Mouse (Mus musculus): ENCODE data around the gene Eml1. TPM values are rescaled to one million over a fixed set of nuclear protein-coding genes. Genes with fewer than 3 reads are reported as not detected.

The Eml1 gene
- polyA plus RNA-seq, 1 experiment, result 4.7 TPM

DNA sequence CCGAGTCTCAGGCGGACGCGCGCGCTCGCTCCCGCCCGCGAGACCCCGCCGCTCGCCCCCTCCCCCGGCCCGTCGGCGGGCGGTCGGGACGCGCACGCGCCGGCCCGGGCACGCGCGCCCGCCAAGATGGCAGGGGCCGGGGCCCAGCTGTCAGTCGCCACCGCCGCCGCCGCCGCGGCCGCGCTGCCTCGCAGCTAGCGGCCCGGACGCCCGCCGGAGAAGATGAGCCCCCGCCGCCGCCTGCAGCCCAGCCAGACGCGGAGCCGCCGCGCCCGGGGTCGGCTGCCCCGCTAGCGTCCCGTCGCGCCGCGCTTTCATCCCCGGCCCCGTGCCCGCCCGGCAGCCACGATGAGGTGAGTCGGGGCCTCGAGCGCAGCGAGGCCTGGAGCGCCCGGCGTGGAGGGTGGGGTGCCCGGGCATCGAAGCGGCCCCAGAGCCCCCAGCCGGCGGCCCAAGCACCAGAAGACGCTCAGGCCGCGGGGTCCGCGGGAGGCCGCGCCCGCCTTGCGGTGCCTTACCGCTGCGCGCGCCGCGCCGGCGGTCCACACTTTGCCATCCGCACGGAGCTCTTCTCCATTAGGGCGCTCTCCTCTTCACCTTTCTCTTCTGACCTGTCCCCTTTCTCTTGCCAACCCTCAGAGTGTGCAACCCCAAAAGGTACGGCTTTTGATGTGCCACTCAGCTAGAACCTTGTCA, 184.3 kb downstream of the Eml1 start:
- H3K4me3 ChIP-seq (replicated peaks; ENCODE audit: control insufficient read depth, low read depth, low read length), result no peak overlapping the region

DNA sequence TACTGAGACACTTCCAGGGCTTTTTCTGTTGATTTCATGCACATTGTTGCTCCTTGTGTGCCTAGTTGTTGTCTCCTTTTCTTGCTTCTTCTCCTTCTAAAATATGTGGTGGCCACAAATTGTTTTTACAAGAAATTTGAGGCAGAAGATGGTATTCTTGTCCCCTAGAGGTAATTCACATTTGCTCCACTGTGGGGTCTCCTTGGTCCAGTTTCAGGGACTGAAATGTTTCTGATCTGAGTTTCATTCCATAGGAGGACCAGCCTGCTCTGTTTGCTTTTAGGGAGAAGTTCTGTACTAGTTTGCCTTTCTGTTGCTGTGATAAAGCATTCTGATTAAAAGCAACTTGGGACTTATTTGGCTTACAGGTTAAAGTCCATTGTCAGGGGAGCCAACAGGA, 187.4 kb downstream of the Eml1 start:
- TF ChIP-seq CTCF (IDR thresholded peaks at IDR 0.05; ENCODE audit: control insufficient read depth, insufficient read depth, low read length), result no peak
- TF ChIP-seq POLR2A (IDR thresholded peaks at IDR 0.05; ENCODE audit: borderline replicate concordance, control insufficient read depth, low read depth, low read length), result no peak

More for the DNA sequence above, 184.3 kb downstream of the Eml1 start:
- TF ChIP-seq POLR2A (IDR thresholded peaks at IDR 0.05; ENCODE audit: borderline replicate concordance, control insufficient read depth, low read depth, low read length), result no peak
- no peak for TF ChIP-seq CTCF (IDR thresholded peaks at IDR 0.05; ENCODE audit: control insufficient read depth, insufficient read depth, low read length)
- 1% methylated on average over 81 of the region's 100 CpGs for WGBS
- Histone ChIP-seq H3K4me1 (ENCODE audit: control insufficient read depth, insufficient read depth, low read length) (no peaks in the 10 kb centered on the region), H3K27ac (ENCODE audit: control insufficient read depth, insufficient read depth, low read depth, low read length, poor library complexity) (no peak overlapping the region)

DNA sequence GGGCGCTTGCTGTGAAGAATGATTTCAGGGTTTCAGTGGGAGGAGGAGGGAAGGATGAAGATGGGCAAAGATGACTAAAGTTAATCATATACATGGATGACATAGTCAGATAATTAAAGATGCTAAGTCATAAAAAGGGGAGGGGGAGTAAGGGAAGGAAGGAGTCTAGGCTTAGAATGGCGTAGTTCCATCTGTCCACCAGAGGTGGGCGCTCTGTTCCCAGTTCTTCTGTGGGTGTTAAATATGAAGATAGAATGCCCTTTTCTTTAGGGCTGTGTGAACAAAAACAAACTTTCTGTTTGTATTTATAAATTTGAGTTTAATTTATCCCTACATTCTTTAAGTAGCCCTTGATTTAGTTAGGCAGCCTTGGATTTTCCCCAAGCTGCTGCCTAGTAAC, 192.5 kb downstream of the Eml1 start:
- WGBS, result 68% methylated on average over 3 of the region's 3 CpGs
- TF ChIP-seq CTCF (IDR thresholded peaks at IDR 0.05; ENCODE audit: control insufficient read depth, insufficient read depth, low read length) (0 out of 2 replicates have a peak, but pooled peaks have one; percentile 16), POLR2A (IDR thresholded peaks at IDR 0.05; ENCODE audit: borderline replicate concordance, control insufficient read depth, low read depth, low read length) (no peak)
- H3K27ac ChIP-seq (ENCODE audit: control insufficient read depth, insufficient read depth, low read depth, low read length, poor library complexity), result no peak overlapping the region
- H3K4me1 ChIP-seq (ENCODE audit: control insufficient read depth, insufficient read depth, low read length), result no peaks in the 10 kb centered on the region
- H3K4me3 ChIP-seq (replicated peaks; ENCODE audit: control insufficient read depth, low read depth, low read length), result no peak overlapping the region

More for the DNA sequence above, 187.4 kb downstream of the Eml1 start:
- no peak overlapping the region for H3K27ac ChIP-seq (ENCODE audit: control insufficient read depth, insufficient read depth, low read depth, low read length, poor library complexity)
- H3K4me3 ChIP-seq (replicated peaks; ENCODE audit: control insufficient read depth, low read depth, low read length), result no peak overlapping the region
- no peaks in the 10 kb centered on the region for H3K4me1 ChIP-seq (ENCODE audit: control insufficient read depth, insufficient read depth, low read length)

DNA sequence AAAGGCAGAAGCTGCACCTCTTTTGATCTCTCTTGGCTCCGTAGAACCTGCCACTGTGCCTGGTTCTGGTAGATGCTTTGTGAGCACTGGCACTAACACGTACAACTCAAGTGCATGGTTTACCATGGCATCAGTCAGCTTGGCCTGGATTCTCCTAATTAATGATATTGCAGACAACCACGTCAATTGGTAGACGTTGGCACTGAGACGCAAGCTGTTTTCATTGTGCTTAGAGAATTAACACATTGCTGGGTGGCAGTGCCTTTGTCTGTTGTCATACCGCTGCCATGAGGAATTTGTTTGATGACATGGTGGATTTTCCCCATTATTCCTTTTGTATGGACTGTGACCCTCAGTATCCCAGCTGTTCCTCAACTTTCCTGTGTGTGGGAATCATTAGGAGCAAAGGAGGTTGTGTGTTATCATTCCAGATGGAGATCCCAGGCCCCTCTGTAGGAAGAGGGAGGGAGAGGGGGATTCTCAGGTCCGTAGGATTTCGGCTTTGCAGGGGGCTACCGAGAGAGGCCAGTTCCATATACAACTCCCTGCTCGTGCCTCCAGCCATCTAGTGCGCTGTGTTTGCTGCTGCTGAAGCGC, 194.3 kb downstream of the Eml1 start:
- WGBS, result 90% methylated on average over 12 of the region's 12 CpGs
- TF ChIP-seq POLR2A (IDR thresholded peaks at IDR 0.05; ENCODE audit: borderline replicate concordance, control insufficient read depth, low read depth, low read length), result no peak
- TF ChIP-seq CTCF (IDR thresholded peaks at IDR 0.05; ENCODE audit: control insufficient read depth, insufficient read depth, low read length), result no peak
- H3K4me1 ChIP-seq (ENCODE audit: control insufficient read depth, insufficient read depth, low read length), result no peaks in the 10 kb centered on the region
- H3K4me3 ChIP-seq (replicated peaks; ENCODE audit: control insufficient read depth, low read depth, low read length), result no peak overlapping the region
- no peak overlapping the region for H3K27ac ChIP-seq (ENCODE audit: control insufficient read depth, insufficient read depth, low read depth, low read length, poor library complexity)

DNA sequence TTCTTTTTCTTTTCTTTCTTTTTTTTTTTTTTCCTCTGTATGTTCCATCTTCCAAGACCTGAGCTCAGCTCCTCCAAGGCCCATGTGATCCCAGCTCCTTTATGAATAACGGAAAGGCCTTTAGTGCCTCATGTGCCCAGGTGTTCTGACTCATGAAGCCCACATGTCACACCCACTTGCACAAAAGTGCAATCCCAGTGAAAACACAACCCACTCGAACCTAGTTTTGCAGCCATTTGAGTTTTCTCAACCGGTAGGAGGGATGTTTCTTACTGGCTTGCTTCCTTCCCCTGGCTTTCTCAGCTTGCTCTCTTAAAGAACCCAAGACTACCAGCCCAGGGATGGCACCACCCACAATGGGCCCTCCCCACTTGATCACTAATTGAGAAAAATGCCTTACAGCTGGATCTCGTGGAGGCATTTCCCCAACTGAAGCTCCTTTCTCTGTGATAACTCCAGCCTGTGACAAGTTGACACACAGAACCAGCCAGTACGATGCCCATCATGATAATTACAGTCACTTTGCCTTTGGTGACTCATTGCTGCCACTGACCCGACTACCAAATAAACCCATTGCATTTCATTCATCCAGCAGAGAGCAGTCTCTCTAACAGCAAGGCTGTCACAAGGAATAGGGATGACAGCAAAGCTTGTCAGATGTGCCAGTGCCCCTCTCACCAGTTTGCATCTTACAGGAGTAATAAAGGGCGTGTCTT, 208.6 kb downstream of the Eml1 start:
- TF ChIP-seq POLR2A (IDR thresholded peaks at IDR 0.05; ENCODE audit: borderline replicate concordance, control insufficient read depth, low read depth, low read length) (no peak), CTCF (IDR thresholded peaks at IDR 0.05; ENCODE audit: control insufficient read depth, insufficient read depth, low read length) (no peak)
- WGBS, result 78% methylated on average over 7 of the region's 7 CpGs
- no peak overlapping the region for H3K4me3 ChIP-seq (replicated peaks; ENCODE audit: control insufficient read depth, low read depth, low read length)
- no peak overlapping the region for H3K27ac ChIP-seq (ENCODE audit: control insufficient read depth, insufficient read depth, low read depth, low read length, poor library complexity)
- H3K4me1 ChIP-seq (ENCODE audit: control insufficient read depth, insufficient read depth, low read length), result no peaks in the 10 kb centered on the region

DNA sequence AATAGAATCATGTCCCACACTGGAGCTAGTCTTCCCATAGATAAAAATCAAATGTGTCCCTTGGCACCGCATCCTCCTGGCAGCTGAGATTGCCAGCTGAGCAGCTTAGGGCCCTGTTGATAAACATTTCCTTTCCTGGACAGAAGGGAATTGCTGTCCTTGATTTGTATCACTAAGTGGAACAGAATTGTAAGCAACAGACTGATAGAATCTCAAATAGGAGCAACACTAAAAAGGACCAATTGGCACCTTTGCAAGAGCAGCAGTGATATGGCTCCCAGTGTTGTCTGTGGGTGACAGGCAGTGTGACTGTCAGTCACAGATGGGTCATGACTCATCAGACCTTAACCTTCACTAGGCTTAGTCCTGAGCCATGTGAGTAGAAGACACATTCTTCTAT, 213.0 kb downstream of the Eml1 start:
- H3K4me1 ChIP-seq (ENCODE audit: control insufficient read depth, insufficient read depth, low read length), result no peaks in the 10 kb centered on the region
- TF ChIP-seq POLR2A (IDR thresholded peaks at IDR 0.05; ENCODE audit: borderline replicate concordance, control insufficient read depth, low read depth, low read length) (no peak), CTCF (IDR thresholded peaks at IDR 0.05; ENCODE audit: control insufficient read depth, insufficient read depth, low read length) (no peak)
- no peak overlapping the region for H3K4me3 ChIP-seq (replicated peaks; ENCODE audit: control insufficient read depth, low read depth, low read length)
- WGBS, result 83% methylated on average over 1 of the region's 1 CpGs
- no peak overlapping the region for H3K27ac ChIP-seq (ENCODE audit: control insufficient read depth, insufficient read depth, low read depth, low read length, poor library complexity)

Other genes starting within 250 kb of the Eml1 start
- 41.5 and 51.0 TPM in 2 replicates for gene Setd3, start 191.6 kb upstream of the Eml1 start, polyA plus RNA-seq (2011; ENCODE audit: insufficient read depth, insufficient read length, low replicate concordance, missing spikeins)
- gene Ccnk, start 191.4 kb upstream of the Eml1 start, polyA plus RNA-seq (2011; ENCODE audit: insufficient read depth, insufficient read length, low replicate concordance, missing spikeins), result 12.4 and 21.9 TPM in 2 replicates
- gene Ccdc85c, start 95.5 kb upstream of the Eml1 start, polyA plus RNA-seq (2011; ENCODE audit: insufficient read depth, insufficient read length, low replicate concordance, missing spikeins), result 0.83 and 2.7 TPM in 2 replicates
- 0.18 TPM in 1 of 2 replicates, not detected in the other for gene Hhipl1, start 64.7 kb upstream of the Eml1 start, polyA plus RNA-seq (2011; ENCODE audit: insufficient read depth, insufficient read length, low replicate concordance, missing spikeins)
- 0.72 TPM in 1 of 2 replicates, not detected in the other for gene Cyp46a1, start 36.6 kb upstream of the Eml1 start, polyA plus RNA-seq (2011; ENCODE audit: insufficient read depth, insufficient read length, low replicate concordance, missing spikeins)
- gene Evl, start 183.8 kb downstream of the Eml1 start, polyA plus RNA-seq (2011; ENCODE audit: insufficient read depth, insufficient read length, low replicate concordance, missing spikeins), result 45.6 and 80.6 TPM in 2 replicates

Data from bone marrow, adult 2 months (tissue).